Mouse (Mus musculus): ENCODE data around the gene Cenpp. TPM values are rescaled to one million over a fixed set of nuclear protein-coding genes. Genes with fewer than 3 reads are reported as not detected.

Cenpp gene
- polyA plus RNA-seq, 1 experiment from 2014 or later: 28.3 TPM

GRCm38 (mm10) chr13:49651136-49651535 lies 1.4 kb downstream of the Cenpp start:
- H3K4me3 ChIP-seq (ENCODE audit: low read depth, low read length): 0 out of 2 replicates have a peak overlapping the region, but pooled peaks have one; percentile 91
- peak overlapping the region; percentile 63; the same call in 1 of the 2 replicates for H3K4me2 ChIP-seq (ENCODE audit: low read length)
- peaks cover 7% of the 10 kb centered on the region; the same call in 1 of the 2 replicates for H3K4me1 ChIP-seq (replicated peaks; ENCODE audit: control insufficient read depth, insufficient read depth, low read length)
- no peak overlapping the region for H3K9ac ChIP-seq (ENCODE audit: low read length)
- DNase-seq (ENCODE audit: low spot score) (no peak), ATAC-seq (replicated peaks; ENCODE audit: low FRiP score, low TSS enrichment, low read depth) (no peak)
- H3K9me3 ChIP-seq (ENCODE audit: control insufficient read depth, low read length): no peaks in the 10 kb centered on the region
- 41% methylated on average over 2 of the region's 2 CpGs for WGBS
- H3K36me3 ChIP-seq (ENCODE audit: control insufficient read depth, insufficient read depth, low read length): 0 out of 2 replicates have a peak, but pooled peaks cover 3% of the 10 kb centered on the region
- H3K27me3 ChIP-seq (replicated peaks; ENCODE audit: control insufficient read depth, insufficient read depth, low read length): no peaks in the 10 kb centered on the region
- no peak overlapping the region for H3K27ac ChIP-seq (ENCODE audit: low read depth)

GRCm38 (mm10) chr13:49646019-49646418 lies 6.6 kb downstream of the Cenpp start:
- Histone ChIP-seq H3K27ac (ENCODE audit: low read depth) (no peak overlapping the region), H3K4me3 (ENCODE audit: low read depth, low read length) (no peak overlapping the region), H3K9ac (ENCODE audit: low read length) (no peak overlapping the region), H3K9me3 (ENCODE audit: control insufficient read depth, low read length) (no peaks in the 10 kb centered on the region), H3K4me2 (ENCODE audit: low read length) (no peak overlapping the region), H3K4me1 (replicated peaks; ENCODE audit: control insufficient read depth, insufficient read depth, low read length) (no peaks in the 10 kb centered on the region), H3K27me3 (replicated peaks; ENCODE audit: control insufficient read depth, insufficient read depth, low read length) (no peaks in the 10 kb centered on the region), H3K36me3 (ENCODE audit: control insufficient read depth, insufficient read depth, low read length) (0 out of 2 replicates have a peak, but pooled peaks cover 3% of the 10 kb centered on the region)
- ATAC-seq (replicated peaks; ENCODE audit: low FRiP score, low TSS enrichment, low read depth) (no peak), DNase-seq (ENCODE audit: low spot score) (no peak)
- WGBS: 81% methylated on average over 1 of the region's 1 CpGs

GRCm38 (mm10) chr13:49644731-49645529 lies 7.7 kb downstream of the Cenpp start:
- 50% methylated on average over 2 of the region's 2 CpGs for WGBS
- ATAC-seq (replicated peaks; ENCODE audit: low FRiP score, low TSS enrichment, low read depth) (no peak), DNase-seq (ENCODE audit: low spot score) (peak; percentile 55)
- Histone ChIP-seq H3K4me3 (ENCODE audit: low read depth, low read length) (no peak overlapping the region), H3K4me1 (replicated peaks; ENCODE audit: control insufficient read depth, insufficient read depth, low read length) (no peaks in the 10 kb centered on the region), H3K4me2 (ENCODE audit: low read length) (no peak overlapping the region), H3K9ac (ENCODE audit: low read length) (no peak overlapping the region), H3K27me3 (replicated peaks; ENCODE audit: control insufficient read depth, insufficient read depth, low read length) (no peaks in the 10 kb centered on the region), H3K9me3 (ENCODE audit: control insufficient read depth, low read length) (no peaks in the 10 kb centered on the region), H3K36me3 (ENCODE audit: control insufficient read depth, insufficient read depth, low read length) (0 out of 2 replicates have a peak, but pooled peaks cover 7% of the 10 kb centered on the region), H3K27ac (ENCODE audit: low read depth) (peak overlapping the region; percentile 27; the same call in 1 of the 2 replicates)

GRCm38 (mm10) chr13:49643669-49644362 lies 8.8 kb downstream of the Cenpp start:
- Histone ChIP-seq H3K9ac (ENCODE audit: low read length) (no peak overlapping the region), H3K9me3 (ENCODE audit: control insufficient read depth, low read length) (no peaks in the 10 kb centered on the region), H3K4me2 (ENCODE audit: low read length) (no peak overlapping the region), H3K4me1 (replicated peaks; ENCODE audit: control insufficient read depth, insufficient read depth, low read length) (no peaks in the 10 kb centered on the region), H3K36me3 (ENCODE audit: control insufficient read depth, insufficient read depth, low read length) (0 out of 2 replicates have a peak, but pooled peaks cover 7% of the 10 kb centered on the region), H3K27ac (ENCODE audit: low read depth) (0 out of 2 replicates have a peak overlapping the region, but pooled peaks have one; percentile 22), H3K27me3 (replicated peaks; ENCODE audit: control insufficient read depth, insufficient read depth, low read length) (no peaks in the 10 kb centered on the region), H3K4me3 (ENCODE audit: low read depth, low read length) (no peak overlapping the region)
- DNase-seq (ENCODE audit: low spot score): no peak
- no peak for ATAC-seq (replicated peaks; ENCODE audit: low FRiP score, low TSS enrichment, low read depth)

GRCm38 (mm10) chr13:49642650-49643049 lies 9.9 kb downstream of the Cenpp start:
- no peaks in the 10 kb centered on the region for H3K27me3 ChIP-seq (replicated peaks; ENCODE audit: control insufficient read depth, insufficient read depth, low read length)
- H3K4me2 ChIP-seq (ENCODE audit: low read length): no peak overlapping the region
- DNase-seq (ENCODE audit: low spot score) (no peak), ATAC-seq (replicated peaks; ENCODE audit: low FRiP score, low TSS enrichment, low read depth) (no peak)
- H3K4me3 ChIP-seq (ENCODE audit: low read depth, low read length): no peak overlapping the region
- H3K36me3 ChIP-seq (ENCODE audit: control insufficient read depth, insufficient read depth, low read length): 0 out of 2 replicates have a peak, but pooled peaks cover 7% of the 10 kb centered on the region
- 75% methylated on average over 6 of the region's 6 CpGs for WGBS
- no peaks in the 10 kb centered on the region for H3K9me3 ChIP-seq (ENCODE audit: control insufficient read depth, low read length)
- H3K9ac ChIP-seq (ENCODE audit: low read length): no peak overlapping the region
- H3K27ac ChIP-seq (ENCODE audit: low read depth): no peak overlapping the region
- H3K4me1 ChIP-seq (replicated peaks; ENCODE audit: control insufficient read depth, insufficient read depth, low read length): no peaks in the 10 kb centered on the region

- Histone ChIP-seq H3K9ac (ENCODE audit: low read length) (no peak overlapping the region), H3K9me3 (ENCODE audit: control insufficient read depth, low read length) (no peaks in the 10 kb centered on the region), H3K27ac (ENCODE audit: low read depth) (no peak overlapping the region), H3K4me3 (ENCODE audit: low read depth, low read length) (no peak overlapping the region), H3K27me3 (replicated peaks; ENCODE audit: control insufficient read depth, insufficient read depth, low read length) (no peaks in the 10 kb centered on the region), H3K36me3 (ENCODE audit: control insufficient read depth, insufficient read depth, low read length) (peaks cover 4% of the 10 kb centered on the region; the same call in 1 of the 2 replicates), H3K4me1 (replicated peaks; ENCODE audit: control insufficient read depth, insufficient read depth, low read length) (no peaks in the 10 kb centered on the region), H3K4me2 (ENCODE audit: low read length) (no peak overlapping the region)
- WGBS: 94% methylated on average over 2 of the region's 2 CpGs
- DNase-seq (ENCODE audit: low spot score) (no peak), ATAC-seq (replicated peaks; ENCODE audit: low FRiP score, low TSS enrichment, low read depth) (no peak)
These were observed 12.6 kb downstream of the Cenpp start for GRCm38 (mm10) chr13:49639965-49640364.

GRCm38 (mm10) chr13:49629076-49629475 lies 23.5 kb downstream of the Cenpp start:
- Histone ChIP-seq H3K27ac (ENCODE audit: low read depth) (no peak overlapping the region), H3K4me2 (ENCODE audit: low read length) (no peak overlapping the region), H3K27me3 (replicated peaks; ENCODE audit: control insufficient read depth, insufficient read depth, low read length) (no peaks in the 10 kb centered on the region), H3K4me3 (ENCODE audit: low read depth, low read length) (no peak overlapping the region), H3K9me3 (ENCODE audit: control insufficient read depth, low read length) (no peaks in the 10 kb centered on the region), H3K9ac (ENCODE audit: low read length) (no peak overlapping the region), H3K4me1 (replicated peaks; ENCODE audit: control insufficient read depth, insufficient read depth, low read length) (no peaks in the 10 kb centered on the region), H3K36me3 (ENCODE audit: control insufficient read depth, insufficient read depth, low read length) (no peaks in the 10 kb centered on the region)
- DNase-seq (ENCODE audit: low spot score): no peak
- 96% methylated on average over 2 of the region's 2 CpGs for WGBS
- no peak for ATAC-seq (replicated peaks; ENCODE audit: low FRiP score, low TSS enrichment, low read depth)

- ATAC-seq (replicated peaks; ENCODE audit: low FRiP score, low TSS enrichment, low read depth): no peak
- no peak overlapping the region for H3K4me3 ChIP-seq (ENCODE audit: low read depth, low read length)
- no peak overlapping the region for H3K9ac ChIP-seq (ENCODE audit: low read length)
- no peaks in the 10 kb centered on the region for H3K4me1 ChIP-seq (replicated peaks; ENCODE audit: control insufficient read depth, insufficient read depth, low read length)
- no peak overlapping the region for H3K4me2 ChIP-seq (ENCODE audit: low read length)
- H3K36me3 ChIP-seq (ENCODE audit: control insufficient read depth, insufficient read depth, low read length): no peaks in the 10 kb centered on the region
- no peak overlapping the region for H3K27ac ChIP-seq (ENCODE audit: low read depth)
- DNase-seq (ENCODE audit: low spot score): no peak
- H3K9me3 ChIP-seq (ENCODE audit: control insufficient read depth, low read length): no peaks in the 10 kb centered on the region
- no peaks in the 10 kb centered on the region for H3K27me3 ChIP-seq (replicated peaks; ENCODE audit: control insufficient read depth, insufficient read depth, low read length)
These were observed 24.4 kb downstream of the Cenpp start for GRCm38 (mm10) chr13:49628167-49628566.

Data from intestine, embryonic 14.5 days (tissue).